Mouse (Mus musculus): ENCODE data around the gene Gla. TPM values are rescaled to one million over a fixed set of nuclear protein-coding genes. Genes with fewer than 3 reads are reported as not detected.

Gla gene
- polyA plus RNA-seq, 1 experiment: 7.6 TPM

DNA sequence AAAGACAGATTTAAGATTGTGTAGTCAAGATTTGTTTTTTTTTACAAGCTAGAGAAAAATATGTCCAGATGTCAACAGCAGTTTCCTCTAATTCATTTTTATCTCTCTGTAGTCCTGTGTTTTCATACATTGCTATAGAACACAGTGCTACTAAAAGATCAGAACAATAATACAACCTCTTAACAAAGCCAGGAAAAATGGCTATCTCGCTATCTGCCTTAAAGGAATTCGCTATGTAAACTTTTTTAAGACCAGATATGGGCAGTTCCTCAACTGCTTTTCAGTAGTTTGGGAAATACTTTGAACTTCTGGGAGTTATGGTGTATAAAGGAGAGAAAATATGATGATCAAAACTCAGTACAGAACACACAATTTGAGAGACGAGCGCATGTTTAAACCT lies 22.4 kb upstream of the Gla start:
- TF ChIP-seq CTCF (IDR thresholded peaks at IDR 0.05; ENCODE audit: extremely low read depth, insufficient read depth, low read length) (no peak), POLR2A (IDR thresholded peaks at IDR 0.05; ENCODE audit: extremely low read depth, insufficient read depth, low read length) (no peak)

DNA sequence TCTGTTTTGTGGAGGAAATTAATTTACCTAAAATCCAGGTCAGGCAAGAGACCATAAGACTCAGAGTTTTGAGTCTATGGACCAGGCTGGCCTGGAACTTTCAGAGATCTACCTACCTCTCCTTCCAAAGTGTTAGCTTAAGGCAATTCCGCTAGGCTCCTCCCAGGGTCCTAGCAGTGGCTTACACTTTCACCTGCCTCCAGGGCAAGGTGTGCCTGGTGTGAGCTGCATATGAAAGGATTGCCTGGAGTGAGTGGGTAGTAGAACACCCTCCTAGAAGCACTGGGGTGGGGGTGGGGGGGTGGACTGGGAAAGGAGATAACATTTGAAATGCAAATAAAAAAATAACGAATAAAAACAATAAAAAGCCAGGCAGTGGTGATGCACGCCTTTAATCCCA lies 20.8 kb upstream of the Gla start:
- H3K27ac ChIP-seq (ENCODE audit: insufficient read depth, low read length): no peak overlapping the region
- TF ChIP-seq POLR2A (IDR thresholded peaks at IDR 0.05; ENCODE audit: extremely low read depth, insufficient read depth, low read length) (no peak), CTCF (IDR thresholded peaks at IDR 0.05; ENCODE audit: extremely low read depth, insufficient read depth, low read length) (no peak)
- no peaks in the 10 kb centered on the region for H3K4me1 ChIP-seq (ENCODE audit: control insufficient read depth, insufficient read depth, low read length)
- no peak overlapping the region for H3K4me3 ChIP-seq (ENCODE audit: insufficient read depth, low read length)

More for the DNA sequence above, 22.4 kb upstream of the Gla start:
- Histone ChIP-seq H3K27ac (ENCODE audit: insufficient read depth, low read length) (no peak overlapping the region), H3K4me3 (ENCODE audit: insufficient read depth, low read length) (no peak overlapping the region), H3K4me1 (ENCODE audit: control insufficient read depth, insufficient read depth, low read length) (no peaks in the 10 kb centered on the region)

DNA sequence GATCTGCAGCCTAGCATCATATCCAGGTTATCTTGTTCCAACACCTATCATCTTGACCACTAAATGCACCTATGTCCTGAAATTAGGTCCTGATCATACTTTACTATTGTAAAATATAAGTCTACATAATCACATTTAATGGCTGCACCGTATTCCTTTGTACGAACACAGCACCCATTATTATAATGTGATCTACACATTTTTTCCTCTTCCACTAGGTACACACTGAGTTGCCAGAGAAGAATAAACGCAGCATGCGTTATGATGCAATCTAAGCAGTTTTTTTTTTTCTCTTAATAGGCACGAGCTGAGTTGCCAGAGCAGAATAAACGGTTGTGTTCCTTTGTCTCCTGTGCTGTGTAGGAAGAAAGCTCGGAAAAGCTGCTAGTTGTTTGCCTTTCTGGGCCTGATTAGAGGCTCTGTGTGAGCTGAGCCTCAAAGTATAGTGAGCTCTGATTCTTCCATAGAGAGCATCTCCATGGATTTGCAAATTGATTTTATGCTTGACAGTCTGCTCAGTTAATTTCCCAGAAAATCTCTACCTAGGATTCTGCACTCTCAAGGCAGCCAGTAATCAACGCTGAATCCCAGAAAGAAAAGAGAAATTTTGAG lies 19.4 kb upstream of the Gla start:
- no peak for TF ChIP-seq CTCF (IDR thresholded peaks at IDR 0.05; ENCODE audit: extremely low read depth, insufficient read depth, low read length)
- TF ChIP-seq POLR2A (IDR thresholded peaks at IDR 0.05; ENCODE audit: extremely low read depth, insufficient read depth, low read length): no peak
- Histone ChIP-seq H3K4me3 (ENCODE audit: insufficient read depth, low read length) (no peak overlapping the region), H3K4me1 (ENCODE audit: control insufficient read depth, insufficient read depth, low read length) (no peaks in the 10 kb centered on the region), H3K27ac (ENCODE audit: insufficient read depth, low read length) (no peak overlapping the region)

DNA sequence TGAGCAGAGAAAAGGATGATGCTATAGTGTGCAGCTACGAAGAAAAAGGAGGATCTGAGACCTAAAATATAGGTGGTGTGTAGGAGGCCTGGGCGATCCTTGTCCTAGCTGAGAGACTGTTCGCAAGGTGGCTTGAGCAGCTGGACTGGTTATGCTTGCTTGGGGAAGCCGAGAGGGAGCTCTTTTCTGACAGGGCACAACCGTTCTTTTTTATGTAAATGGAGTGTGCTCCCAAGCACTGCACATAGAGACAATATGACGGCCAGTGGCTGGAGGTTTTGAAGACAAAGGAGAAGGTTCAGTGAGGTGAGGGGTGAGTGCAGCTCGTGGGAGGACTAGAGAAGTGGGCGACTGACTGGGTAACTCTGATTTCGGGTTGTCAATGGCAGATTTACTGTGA lies 18.8 kb upstream of the Gla start:
- H3K27ac ChIP-seq (ENCODE audit: insufficient read depth, low read length): no peak overlapping the region
- TF ChIP-seq POLR2A (IDR thresholded peaks at IDR 0.05; ENCODE audit: extremely low read depth, insufficient read depth, low read length) (no peak), CTCF (IDR thresholded peaks at IDR 0.05; ENCODE audit: extremely low read depth, insufficient read depth, low read length) (no peak)
- no peak overlapping the region for H3K4me3 ChIP-seq (ENCODE audit: insufficient read depth, low read length)
- no peaks in the 10 kb centered on the region for H3K4me1 ChIP-seq (ENCODE audit: control insufficient read depth, insufficient read depth, low read length)

DNA sequence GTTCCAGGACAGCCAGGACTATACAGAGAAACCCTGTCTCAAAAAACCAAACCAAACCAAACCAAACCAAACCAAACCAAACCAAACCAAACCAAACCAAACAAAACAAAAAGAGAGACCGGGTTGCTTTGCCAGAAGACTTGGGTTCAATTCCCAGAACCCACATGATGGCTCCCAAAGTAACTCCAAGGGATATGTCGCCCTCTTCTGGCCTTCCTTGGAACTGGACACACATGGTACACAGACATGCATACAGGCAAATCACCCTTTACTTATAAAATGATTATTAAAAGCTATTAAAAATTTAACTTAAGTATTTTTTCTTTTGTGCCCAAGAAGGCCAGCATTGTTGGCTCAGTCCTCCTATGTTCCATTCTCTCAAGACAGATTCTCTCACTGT lies 13.4 kb upstream of the Gla start:
- Histone ChIP-seq H3K4me3 (ENCODE audit: insufficient read depth, low read length) (no peak overlapping the region), H3K27ac (ENCODE audit: insufficient read depth, low read length) (no peak overlapping the region), H3K4me1 (ENCODE audit: control insufficient read depth, insufficient read depth, low read length) (no peaks in the 10 kb centered on the region)
- TF ChIP-seq CTCF (IDR thresholded peaks at IDR 0.05; ENCODE audit: extremely low read depth, insufficient read depth, low read length): no peak
- no peak for TF ChIP-seq POLR2A (IDR thresholded peaks at IDR 0.05; ENCODE audit: extremely low read depth, insufficient read depth, low read length)

DNA sequence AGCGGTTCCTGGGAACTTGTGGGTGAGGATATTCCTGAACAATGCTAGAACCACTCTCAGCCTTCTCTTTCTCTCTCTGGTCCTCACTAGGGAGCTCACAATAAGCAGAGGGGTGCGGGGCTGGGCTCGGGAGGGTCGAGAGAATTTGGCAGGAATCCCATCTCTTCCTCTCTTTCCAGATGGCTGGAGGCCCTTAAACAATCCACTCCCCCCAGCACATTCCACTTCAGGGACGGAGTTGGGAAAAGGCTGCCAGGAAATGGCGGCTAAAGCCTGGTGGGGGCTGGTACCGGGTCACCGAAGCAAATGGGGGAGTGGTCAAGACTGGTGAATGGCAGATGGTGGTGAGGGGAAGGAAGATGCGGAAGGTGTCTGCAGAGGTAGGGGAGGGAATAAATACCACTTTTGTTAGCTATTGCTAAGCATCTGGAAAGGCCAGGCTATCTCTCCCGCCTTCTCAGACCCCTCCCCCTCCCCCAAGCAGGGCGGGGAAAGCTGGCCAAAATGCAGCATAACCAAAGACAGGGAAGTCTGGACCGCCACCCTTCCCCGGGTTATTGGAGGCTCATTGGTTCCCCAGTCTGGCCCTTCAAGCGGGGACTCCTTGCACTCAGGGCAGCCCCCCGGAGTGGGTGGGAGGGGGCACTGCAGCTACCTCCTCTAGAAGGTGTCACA lies 11.5 kb upstream of the Gla start:
- H3K4me3 ChIP-seq (ENCODE audit: insufficient read depth, low read length): peak overlapping the region; percentile 43
- TF ChIP-seq POLR2A (IDR thresholded peaks at IDR 0.05; ENCODE audit: extremely low read depth, insufficient read depth, low read length) (no peak), CTCF (IDR thresholded peaks at IDR 0.05; ENCODE audit: extremely low read depth, insufficient read depth, low read length) (no peak)
- no peaks in the 10 kb centered on the region for H3K4me1 ChIP-seq (ENCODE audit: control insufficient read depth, insufficient read depth, low read length)
- peak overlapping the region; percentile 42; the same call in 1 of the 2 replicates for H3K27ac ChIP-seq (ENCODE audit: insufficient read depth, low read length)

DNA sequence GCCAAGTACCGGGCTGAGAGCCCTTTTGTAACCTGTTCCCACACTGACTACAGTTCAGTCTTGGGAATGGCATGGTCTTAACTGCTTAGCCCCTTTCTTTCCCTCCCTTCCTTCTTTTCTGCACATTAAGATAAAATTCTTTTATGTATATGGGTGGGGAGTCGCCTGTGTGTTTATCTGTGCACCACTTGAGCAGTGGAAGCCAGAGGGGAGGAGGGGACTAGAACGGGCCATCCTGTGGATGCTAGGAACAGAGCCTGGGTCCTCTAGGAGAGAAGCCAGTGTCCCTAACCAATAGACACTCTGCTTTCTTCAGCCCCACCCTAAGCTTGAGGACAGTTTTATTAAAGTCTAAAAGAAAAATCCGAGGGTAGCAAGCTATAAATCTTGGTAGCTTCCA lies 10.1 kb upstream of the Gla start:
- no peak overlapping the region for H3K4me3 ChIP-seq (ENCODE audit: insufficient read depth, low read length)
- no peak overlapping the region for H3K27ac ChIP-seq (ENCODE audit: insufficient read depth, low read length)
- H3K4me1 ChIP-seq (ENCODE audit: control insufficient read depth, insufficient read depth, low read length): no peaks in the 10 kb centered on the region
- TF ChIP-seq POLR2A (IDR thresholded peaks at IDR 0.05; ENCODE audit: extremely low read depth, insufficient read depth, low read length) (no peak), CTCF (IDR thresholded peaks at IDR 0.05; ENCODE audit: extremely low read depth, insufficient read depth, low read length) (no peak)

DNA sequence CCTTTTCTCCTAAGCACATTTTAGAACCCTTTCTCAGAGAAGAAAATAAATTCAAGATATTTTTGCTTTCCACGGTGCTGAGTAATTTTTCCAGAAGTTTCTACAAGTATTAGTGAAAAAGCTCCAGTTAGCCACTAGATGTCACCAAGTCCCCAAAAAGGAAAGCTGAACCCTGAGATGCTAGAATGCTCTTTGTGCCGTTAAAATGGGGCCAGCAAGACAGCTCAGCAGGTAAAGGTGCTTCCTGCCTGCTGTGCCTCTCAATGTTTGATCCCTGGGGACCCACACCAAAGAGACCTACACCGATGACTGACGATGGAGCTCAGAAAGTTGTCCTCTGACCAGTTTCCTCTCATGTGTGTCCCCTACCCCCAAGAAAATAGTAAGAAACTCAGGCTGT lies 8.5 kb upstream of the Gla start:
- H3K4me3 ChIP-seq (ENCODE audit: insufficient read depth, low read length): no peak overlapping the region
- H3K4me1 ChIP-seq (ENCODE audit: control insufficient read depth, insufficient read depth, low read length): no peaks in the 10 kb centered on the region
- TF ChIP-seq CTCF (IDR thresholded peaks at IDR 0.05; ENCODE audit: extremely low read depth, insufficient read depth, low read length) (peak; percentile 41), POLR2A (IDR thresholded peaks at IDR 0.05; ENCODE audit: extremely low read depth, insufficient read depth, low read length) (no peak)

DNA sequence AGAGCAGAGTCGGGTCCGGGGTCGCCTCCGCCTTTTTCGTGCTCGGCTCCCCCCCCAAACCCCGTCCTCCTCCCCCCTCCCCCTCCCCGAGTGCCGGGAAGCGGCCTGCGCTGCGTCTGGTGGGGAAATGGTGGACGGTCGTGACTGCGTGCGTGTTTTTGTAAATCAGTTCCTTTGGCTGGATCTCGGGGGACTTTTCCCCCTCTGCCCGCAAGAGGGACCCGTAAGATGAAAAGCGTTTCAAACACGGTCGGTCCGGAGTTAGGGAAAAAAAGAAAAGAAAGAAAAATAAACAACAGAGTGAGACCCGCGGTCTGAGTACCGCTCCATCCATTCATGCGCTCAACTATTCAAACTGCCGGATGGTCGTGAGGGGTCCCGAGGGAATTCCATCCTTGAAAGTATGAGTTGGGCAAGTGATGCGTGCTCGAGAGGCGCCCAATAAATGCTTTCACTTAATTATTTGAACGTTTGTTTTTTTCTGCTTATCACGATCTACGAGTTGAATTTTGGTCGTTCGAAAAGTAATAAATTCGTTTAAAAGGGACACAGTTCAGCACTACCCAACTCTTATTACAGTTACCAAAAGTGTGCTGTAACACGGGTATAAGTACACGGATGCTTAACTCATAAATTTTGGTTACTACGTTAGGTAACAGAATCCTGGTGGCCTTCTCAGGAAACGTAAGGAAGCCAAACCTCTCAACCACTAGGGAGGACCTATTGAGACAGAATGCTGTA lies 625 bp upstream of the Gla start:
- TF ChIP-seq CTCF (IDR thresholded peaks at IDR 0.05; ENCODE audit: extremely low read depth, insufficient read depth, low read length): no peak
- TF ChIP-seq POLR2A (IDR thresholded peaks at IDR 0.05; ENCODE audit: extremely low read depth, insufficient read depth, low read length): no peak
- Histone ChIP-seq H3K4me3 (ENCODE audit: insufficient read depth, low read length) (peak overlapping the region; percentile 46), H3K4me1 (ENCODE audit: control insufficient read depth, insufficient read depth, low read length) (no peaks in the 10 kb centered on the region; the same call in 1 of the 2 replicates), H3K27ac (ENCODE audit: insufficient read depth, low read length) (no peak overlapping the region)

More for the DNA sequence above, 8.5 kb upstream of the Gla start:
- H3K27ac ChIP-seq (ENCODE audit: insufficient read depth, low read length): no peak overlapping the region

Measured in cortical plate, adult 2 months (tissue).